9 mouse cellular contexts compared by ENCODE assay signal in the genomic region with DNA sequence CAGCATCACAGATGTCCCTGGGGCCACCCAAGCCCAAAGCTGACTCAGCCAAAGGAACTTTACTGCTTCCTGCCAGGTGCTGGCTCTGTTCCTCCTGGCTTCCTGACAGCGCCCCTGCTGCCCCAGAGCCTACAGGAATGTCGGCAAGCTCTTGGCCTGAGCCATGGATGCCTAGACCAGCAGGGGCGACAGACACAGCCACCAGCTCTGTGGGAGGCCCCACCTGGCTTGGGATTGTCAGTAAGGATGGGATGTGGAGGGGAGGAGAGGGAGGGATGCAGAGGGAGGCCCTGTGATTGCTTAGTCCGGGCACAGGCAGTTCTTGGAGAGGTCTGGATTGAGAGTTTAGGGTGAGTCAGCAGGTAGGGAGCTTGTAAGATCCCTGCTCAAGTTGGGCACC. TPM values are rescaled to one million over a fixed set of nuclear protein-coding genes. Genes with fewer than 3 reads are reported as not detected.
DNase-seq lines count a peak whose midpoint lies in the region; ATAC-seq and TF ChIP-seq lines count a peak whose summit lies in the region.
"Had no signal": no experiment of that assay in that cellular context is flagged by ENCODE, and none has a peak within 500 bp of the region (broad histone marks: within the 10 kb centered on the region; RNA-seq: fewer than 3 reads in every experiment).

No protein-coding gene starts in this region.

- no peak for TF ChIP-seq CTCF in ES-Bruce4 (IDR thresholded peaks at IDR 0.05; ENCODE audit: low read depth, low read length)
- peak; percentile 33 for TF ChIP-seq CTCF in stomach, postnatal 0 days (IDR thresholded peaks at IDR 0.05; ENCODE audit: low read depth)

- H3K27ac ChIP-seq in heart, embryonic 10.5 days, result no peak overlapping the region
- H3K27ac ChIP-seq in ES-Bruce4 (ENCODE audit: insufficient read depth, low read length), result peak overlapping the region; percentile 48
- H3K27ac ChIP-seq in stomach, postnatal 0 days (replicated peaks), result peak overlapping the region; percentile 67

- peak; percentile 63 to 74 for DNase-seq in heart, adult 18-20 months
- no peak for DNase-seq in heart, embryonic 10.5 days (ENCODE audit: low spot score)
- peak; percentile 92 for DNase-seq in cerebellum, adult 8-10 months
- peak; percentile 57 to 74 for DNase-seq in heart, postnatal 14 days
- peak; percentile 52 for DNase-seq in stomach, postnatal 0 days (ENCODE audit: low spot score)
- DNase-seq in urinary bladder, adult 2 months (ENCODE audit: low spot score), result no peak

- no peaks in the 10 kb centered on the region for H3K36me3 ChIP-seq in heart, embryonic 10.5 days
- no peaks in the 10 kb centered on the region for H3K36me3 ChIP-seq in ES-Bruce4 (ENCODE audit: control insufficient read depth, insufficient read depth, low read length, poor library complexity, severe bottlenecking)
- no peaks in the 10 kb centered on the region for H3K36me3 ChIP-seq in stomach, postnatal 0 days (ENCODE audit: control insufficient read depth, insufficient read depth, low read length)

- intact Hi-C loops in heart, postnatal 14 days (cut with DNase I), result no loop called here

- no peak overlapping the region for H3K4me3 ChIP-seq in heart, embryonic 10.5 days
- H3K4me3 ChIP-seq in ES-Bruce4 (ENCODE audit: low read depth, low read length), result peak overlapping the region; percentile 4
- no peak overlapping the region for H3K4me3 ChIP-seq in stomach, postnatal 0 days (ENCODE audit: low read depth, low read length)

- 4% methylated on average over 4 of the region's 4 CpGs for WGBS in heart, embryonic 10.5 days
- 9% methylated on average over 4 of the region's 4 CpGs for WGBS in stomach, postnatal 0 days

- peak; percentile 21 for ATAC-seq in stomach, postnatal 0 days (ENCODE audit: low FRiP score, low TSS enrichment)
- no peak for ATAC-seq in erythroid progenitor cell, adult 5-6 weeks (replicated peaks; ENCODE audit: low FRiP score, poor library complexity, severe bottlenecking)

- H3K4me1 ChIP-seq in heart, embryonic 10.5 days, result peaks cover 16% of the 10 kb centered on the region
- H3K4me1 ChIP-seq in ES-Bruce4 (ENCODE audit: control insufficient read depth, insufficient read depth, low read length), result peaks cover 14% of the 10 kb centered on the region
- H3K4me1 ChIP-seq in stomach, postnatal 0 days (replicated peaks; ENCODE audit: control insufficient read depth, insufficient read depth), result no peaks in the 10 kb centered on the region

- 0 out of 2 replicates have a peak, but pooled peaks have one; percentile 12 for TF ChIP-seq EP300 in ES-Bruce4 (IDR thresholded peaks at IDR 0.05; ENCODE audit: insufficient read depth, low read depth, low read length)
- TF ChIP-seq EP300 in stomach, postnatal 0 days (optimal IDR thresholded peaks at IDR 0.05), result no peak

- H3K4me2 ChIP-seq in stomach, postnatal 0 days (replicated peaks; ENCODE audit: low read depth), result no peak overlapping the region

- H3K27me3 ChIP-seq in heart, embryonic 10.5 days (ENCODE audit: insufficient read depth, poor library complexity, severe bottlenecking), result peaks cover 4% of the 10 kb centered on the region; the same call in 1 of the 2 replicates
- no peaks in the 10 kb centered on the region for H3K27me3 ChIP-seq in ES-Bruce4 (ENCODE audit: control insufficient read depth, insufficient read depth, low read length, poor library complexity, severe bottlenecking)
- H3K27me3 ChIP-seq in stomach, postnatal 0 days (ENCODE audit: control insufficient read depth, insufficient read depth, low read length), result no peaks in the 10 kb centered on the region

- peak; percentile 5 for TF ChIP-seq POLR2A in ES-Bruce4 (IDR thresholded peaks at IDR 0.05; ENCODE audit: insufficient read depth, low read length)

- no peaks in the 10 kb centered on the region for H3K9me3 ChIP-seq in heart, embryonic 10.5 days
- H3K9me3 ChIP-seq in ES-Bruce4 (replicated peaks; ENCODE audit: control insufficient read depth, insufficient read depth, low read length, poor library complexity, severe bottlenecking), result no peaks in the 10 kb centered on the region
- H3K9me3 ChIP-seq in stomach, postnatal 0 days (ENCODE audit: control insufficient read depth, low read length), result no peaks in the 10 kb centered on the region

- peak overlapping the region; percentile 6 for H3K9ac ChIP-seq in ES-Bruce4 (ENCODE audit: low read depth, poor library complexity, severe bottlenecking)
- H3K9ac ChIP-seq in stomach, postnatal 0 days (ENCODE audit: low read length), result no peak overlapping the region

RNA-seq across cellular contexts. Expression of gene Ccdc124, which starts 6.4 kb away (rescaled TPM):
- total RNA-seq in heart, adult 18-20 months (2021), result 10 to 100 TPM; 42.4 to 46.2 TPM
- 120 and 143 TPM in 2 replicates for polyA plus RNA-seq in heart, embryonic 10.5 days (2016; fragmentation: Nextera tagmentation; extraction: Ambion mirVana)
- 62.8 and 67.2 TPM in 2 replicates for polyA plus RNA-seq in ES-Bruce4 (2011; ENCODE audit: insufficient read depth, insufficient read length, low read depth, missing spikeins)
- 10 to 100 TPM; 38.8 to 40.1 TPM for total RNA-seq in heart, postnatal 14 days (2021)
- 73.2 and 74.1 TPM in 2 replicates for polyA plus RNA-seq in stomach, postnatal 0 days (2015; fragmentation: Nextera tagmentation; extraction: Ambion mirVana)
- total RNA-seq in erythroid progenitor cell, adult 5-6 weeks (2015; ENCODE audit: low replicate concordance), result 18.0 and 20.9 TPM in 2 replicates
- 23.8 and 26.6 TPM in 2 replicates for total RNA-seq in erythroid progenitor cell, adult 5-6 weeks (2017; ENCODE audit: low replicate concordance)
- 70.9 and 74.6 TPM in 2 replicates for polyA plus RNA-seq in urinary bladder, adult 2 months (2012; rRNA removed)

RNA-seq across cellular contexts. Expression of gene Slc5a5, which starts 12.4 kb away (rescaled TPM):
- not detected for total RNA-seq in heart, adult 18-20 months (2021)
- 0.07 and 0.29 TPM in 2 replicates for polyA plus RNA-seq in heart, embryonic 10.5 days (2016; fragmentation: Nextera tagmentation; extraction: Ambion mirVana)
- 13.3 TPM in 2 replicates for polyA plus RNA-seq in ES-Bruce4 (2011; ENCODE audit: insufficient read depth, insufficient read length, low read depth, missing spikeins)
- total RNA-seq in heart, postnatal 14 days (2021), result under 1 TPM in 1 of 2 experiments, not detected in 1; 0.07 TPM
- 42.8 and 58.5 TPM in 2 replicates for polyA plus RNA-seq in stomach, postnatal 0 days (2015; fragmentation: Nextera tagmentation; extraction: Ambion mirVana)
- not detected in 2 replicates for total RNA-seq in erythroid progenitor cell, adult 5-6 weeks (2015; ENCODE audit: low replicate concordance)
- 0.13 TPM in 1 of 2 replicates, not detected in the other for total RNA-seq in erythroid progenitor cell, adult 5-6 weeks (2017; ENCODE audit: low replicate concordance)
- 1.7 and 2.3 TPM in 2 replicates for polyA plus RNA-seq in urinary bladder, adult 2 months (2012; rRNA removed)
- total RNA-seq: hematopoietic stem cell, adult 5-6 weeks had no signal

RNA-seq across cellular contexts. Expression of gene Kcnn1, which starts 17.1 kb away (rescaled TPM):
- 10 to 100 TPM; 13.7 to 14.4 TPM for total RNA-seq in heart, adult 18-20 months (2021)
- 1.1 and 1.6 TPM in 2 replicates for polyA plus RNA-seq in heart, embryonic 10.5 days (2016; fragmentation: Nextera tagmentation; extraction: Ambion mirVana)
- polyA plus RNA-seq in ES-Bruce4 (2011; ENCODE audit: insufficient read depth, insufficient read length, low read depth, missing spikeins), result 3.2 and 3.5 TPM in 2 replicates
- total RNA-seq in heart, postnatal 14 days (2021), result 1 to 10 TPM; 3.8 to 4.0 TPM
- polyA plus RNA-seq in stomach, postnatal 0 days (2015; fragmentation: Nextera tagmentation; extraction: Ambion mirVana), result 0.64 and 0.72 TPM in 2 replicates
- total RNA-seq in erythroid progenitor cell, adult 5-6 weeks (2015; ENCODE audit: low replicate concordance), result not detected in 2 replicates
- 0.26 TPM in 1 of 2 replicates, not detected in the other for total RNA-seq in erythroid progenitor cell, adult 5-6 weeks (2017; ENCODE audit: low replicate concordance)
- polyA plus RNA-seq in urinary bladder, adult 2 months (2012; rRNA removed), result 5.5 and 5.6 TPM in 2 replicates

RNA-seq across cellular contexts. Expression of gene Rpl18a, which starts 17.1 kb away (rescaled TPM):
- total RNA-seq in heart, adult 18-20 months (2021), result 1,000 to 10,000 TPM; 1,029 to 1,075 TPM
- polyA plus RNA-seq in heart, embryonic 10.5 days (2016; fragmentation: Nextera tagmentation; extraction: Ambion mirVana), result 2,378 and 2,634 TPM in 2 replicates
- 2,473 and 2,707 TPM in 2 replicates for polyA plus RNA-seq in ES-Bruce4 (2011; ENCODE audit: insufficient read depth, insufficient read length, low read depth, missing spikeins)
- 100 to 1,000 TPM; 901 to 988 TPM for total RNA-seq in heart, postnatal 14 days (2021)
- 4,207 and 4,214 TPM in 2 replicates for polyA plus RNA-seq in stomach, postnatal 0 days (2015; fragmentation: Nextera tagmentation; extraction: Ambion mirVana)
- total RNA-seq in erythroid progenitor cell, adult 5-6 weeks (2015; ENCODE audit: low replicate concordance), result 2,088 and 2,332 TPM in 2 replicates
- total RNA-seq in erythroid progenitor cell, adult 5-6 weeks (2017; ENCODE audit: low replicate concordance), result 517 and 689 TPM in 2 replicates
- 3,950 and 3,976 TPM in 2 replicates for polyA plus RNA-seq in urinary bladder, adult 2 months (2012; rRNA removed)

RNA-seq across cellular contexts. Expression of gene Map1s, which starts 25.6 kb away (rescaled TPM):
- 10 to 100 TPM; 18.9 to 19.8 TPM for total RNA-seq in heart, adult 18-20 months (2021)
- 49.6 and 58.4 TPM in 2 replicates for polyA plus RNA-seq in heart, embryonic 10.5 days (2016; fragmentation: Nextera tagmentation; extraction: Ambion mirVana)
- polyA plus RNA-seq in ES-Bruce4 (2011; ENCODE audit: insufficient read depth, insufficient read length, low read depth, missing spikeins), result 32.8 and 37.3 TPM in 2 replicates
- total RNA-seq in heart, postnatal 14 days (2021), result 10 to 100 TPM; 20.5 to 24.8 TPM
- 15.2 and 15.6 TPM in 2 replicates for polyA plus RNA-seq in stomach, postnatal 0 days (2015; fragmentation: Nextera tagmentation; extraction: Ambion mirVana)
- 4.2 and 6.1 TPM in 2 replicates for total RNA-seq in erythroid progenitor cell, adult 5-6 weeks (2015; ENCODE audit: low replicate concordance)
- total RNA-seq in erythroid progenitor cell, adult 5-6 weeks (2017; ENCODE audit: low replicate concordance), result 1.8 and 3.7 TPM in 2 replicates
- 30.8 and 34.4 TPM in 2 replicates for polyA plus RNA-seq in urinary bladder, adult 2 months (2012; rRNA removed)

Comparison
In these comparisons a context has a peak if more than half of its experiments do, and no peak if none do; other contexts are left out.
1. DNase-seq: peak in heart, adult 18-20 months (2 of 2), cerebellum, adult 8-10 months (single experiment), heart, postnatal 14 days (2 of 2) and stomach, postnatal 0 days (single experiment); none in heart, embryonic 10.5 days (single experiment) and urinary bladder, adult 2 months (single experiment).